Mouse (Mus musculus) myocyte (in vitro differentiated cells): ENCODE data around the gene Pard3b.

Experiments used
- TCF12 ChIP-seq: IDR thresholded peaks from one replicate; pipeline ENCODE4 v1.6.1; 2011; ENCODE audit warnings: mild to moderate bottlenecking, control low read depth; ENCODE audit not compliant: poor library complexity, insufficient read depth, severe bottlenecking
- USF1 ChIP-seq: IDR thresholded peaks from one replicate; pipeline ENCODE4 v1.6.1; 2011; ENCODE audit warnings: low read depth, mild to moderate bottlenecking, control low read depth, moderate library complexity

DNA sequence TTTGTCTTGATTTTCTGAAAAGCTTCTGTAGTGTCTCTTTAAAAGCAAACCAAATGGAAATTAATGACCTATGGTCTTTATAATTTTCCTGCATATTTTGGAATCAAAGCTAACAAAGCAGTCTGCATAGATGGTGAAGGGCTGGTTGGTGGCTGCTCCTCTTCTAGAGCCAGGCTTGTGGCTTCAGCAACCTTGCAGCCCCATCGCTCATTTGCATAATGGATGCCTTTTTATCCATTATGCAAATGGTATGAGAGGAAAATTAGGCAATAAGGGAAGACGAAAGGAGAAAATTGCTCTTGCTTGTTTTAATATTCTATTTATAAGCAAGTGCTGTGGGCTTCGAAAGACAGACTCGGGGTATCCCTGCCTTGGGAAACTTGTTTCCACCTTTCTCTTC is 373.1 kb downstream of the Pard3b start:
- TF ChIP-seq TCF12 (no peak), USF1 (no peak)
